Mouse (Mus musculus) E14TG2a.4 (cell line): ENCODE data around the gene Enkd1.
A peak's percentile ranks its signal among the peaks of the same experiment; 100 is the strongest.

Experiments used
- H3K27me3 ChIP-seq: 2 replicates; pipeline ENCODE4 v1.6.1; 2014; ENCODE audit warnings: low read length, control low read depth; ENCODE audit not compliant: insufficient read depth
- H3K36me3 ChIP-seq: 2 replicates; pipeline ENCODE4 v1.6.1; 2014; ENCODE audit warnings: low read length, control low read depth; ENCODE audit not compliant: insufficient read depth
- H3K4me1 ChIP-seq: replicated peaks from 2 replicates; pipeline ENCODE4 v1.6.1; 2014; ENCODE audit warnings: low read depth, low read length, control low read depth
- H3K4me3 ChIP-seq: replicated peaks from 2 replicates; pipeline ENCODE4 v1.5.1; 2014; ENCODE audit warnings: mild to moderate bottlenecking, low read length
- H3K9me3 ChIP-seq: 2 replicates; pipeline ENCODE4 v1.6.1; 2014; ENCODE audit warnings: low read length, control low read depth
- CTCF ChIP-seq: conservative IDR thresholded peaks from 2 replicates; pipeline ENCODE4 v1.5.1; 2014; ENCODE audit warnings: low read length
- NANOG ChIP-seq: IDR thresholded peaks from 2 replicates; pipeline ENCODE4 v1.6.1; 2014; ENCODE audit warnings: borderline replicate concordance, low read length, mixed read lengths
- POU5F1 ChIP-seq: IDR thresholded peaks from 2 replicates; pipeline ENCODE4 v1.6.1; 2014; ENCODE audit warnings: low read length, borderline replicate concordance

Enkd1 gene

DNA sequence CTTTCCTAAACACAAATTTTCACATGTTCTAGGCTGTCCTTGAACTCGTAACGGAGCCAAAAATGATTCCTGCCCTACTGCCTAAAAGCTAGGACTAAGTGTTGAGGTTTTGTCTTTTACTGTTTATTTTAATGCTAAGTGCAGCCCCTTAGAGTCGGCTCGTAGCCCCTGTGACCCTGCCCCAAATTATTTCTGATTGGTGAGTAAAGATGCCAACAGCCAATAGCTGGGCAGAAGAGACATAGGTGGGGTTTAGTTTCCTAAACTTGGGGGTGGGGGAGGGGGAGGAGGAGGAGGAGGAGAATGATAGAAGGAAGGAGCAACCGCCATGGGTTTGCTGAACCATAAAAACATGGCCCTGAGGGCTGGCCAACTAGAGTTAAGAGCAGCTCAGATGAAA, 17.7 kb upstream of the Enkd1 start:
- peaks cover 22% of the 10 kb centered on the region for H3K36me3 ChIP-seq
- no peaks in the 10 kb centered on the region for H3K27me3 ChIP-seq
- no peaks in the 10 kb centered on the region for H3K9me3 ChIP-seq
- no peak for TF ChIP-seq CTCF
- no peak for TF ChIP-seq POU5F1
- TF ChIP-seq NANOG: no peak
- no peak overlapping the region for H3K4me3 ChIP-seq
- peaks cover 42% of the 10 kb centered on the region for H3K4me1 ChIP-seq

- no peaks in the 10 kb centered on the region for H3K27me3 ChIP-seq
- no peak for TF ChIP-seq NANOG
- TF ChIP-seq CTCF: no peak
- no peak for TF ChIP-seq POU5F1
- H3K9me3 ChIP-seq: no peaks in the 10 kb centered on the region
- H3K36me3 ChIP-seq: peaks cover 18% of the 10 kb centered on the region
- H3K4me1 ChIP-seq: peaks cover 43% of the 10 kb centered on the region
- H3K4me3 ChIP-seq: no peak overlapping the region
These were observed 14.9 kb upstream of the Enkd1 start for GRCm38 (mm10) chr8:105722861-105723260.

DNA sequence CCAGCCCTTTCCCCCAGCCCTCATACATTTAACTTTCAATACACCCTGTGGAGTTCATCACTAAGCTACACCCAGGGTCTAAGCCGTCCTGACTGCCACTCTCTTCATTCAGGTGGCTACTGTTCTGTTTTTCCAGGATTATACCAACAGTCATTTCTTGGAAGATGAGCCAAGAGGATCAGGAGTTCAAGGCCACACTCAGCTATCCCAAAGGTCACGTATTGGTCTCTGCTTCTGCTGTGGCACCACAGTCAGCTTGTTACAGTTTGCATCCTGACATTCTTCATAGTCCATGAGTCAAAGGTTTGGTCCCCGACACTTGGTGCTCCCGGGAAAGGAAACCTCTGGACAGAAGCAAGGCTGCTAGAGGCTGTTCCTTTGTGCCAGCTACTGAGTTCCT, 11.6 kb upstream of the Enkd1 start:
- Histone ChIP-seq H3K27me3 (no peaks in the 10 kb centered on the region), H3K4me1 (peaks cover 29% of the 10 kb centered on the region), H3K4me3 (no peak overlapping the region), H3K36me3 (peaks cover 8% of the 10 kb centered on the region), H3K9me3 (no peaks in the 10 kb centered on the region)
- TF ChIP-seq NANOG (no peak), POU5F1 (no peak), CTCF (no peak)

- peak overlapping the region; percentile 73 for H3K4me3 ChIP-seq
- no peaks in the 10 kb centered on the region for H3K27me3 ChIP-seq
- no peaks in the 10 kb centered on the region for H3K36me3 ChIP-seq
- peaks cover 27% of the 10 kb centered on the region for H3K4me1 ChIP-seq
- H3K9me3 ChIP-seq: no peaks in the 10 kb centered on the region
- TF ChIP-seq CTCF (peak; percentile 32; the same call in 1 of the 2 replicates), NANOG (no peak), POU5F1 (no peak)
These were observed 8.4 kb upstream of the Enkd1 start for GRCm38 (mm10) chr8:105716302-105716945.

DNA sequence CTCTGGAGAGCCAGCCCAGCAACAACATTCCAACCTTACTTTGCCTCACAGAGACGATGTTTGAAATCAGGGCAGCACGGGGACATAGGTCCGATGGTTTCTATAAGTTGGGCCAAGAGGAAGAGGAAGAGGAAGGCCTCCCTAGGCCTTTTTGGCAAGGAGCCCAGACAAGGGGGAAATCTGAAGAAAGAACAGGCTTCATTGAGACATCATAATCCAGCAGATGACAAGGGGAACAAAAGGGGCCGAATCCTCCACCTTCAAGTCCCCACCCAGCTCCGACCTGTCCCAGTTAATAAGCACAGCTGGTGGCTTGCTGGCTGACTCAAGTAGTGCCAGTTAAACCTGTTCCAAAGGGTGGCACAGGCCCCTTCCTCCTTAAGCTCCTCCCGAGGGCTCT, 7.0 kb upstream of the Enkd1 start:
- Histone ChIP-seq H3K4me3 (no peak overlapping the region), H3K4me1 (peaks cover 39% of the 10 kb centered on the region), H3K36me3 (no peaks in the 10 kb centered on the region), H3K9me3 (no peaks in the 10 kb centered on the region), H3K27me3 (no peaks in the 10 kb centered on the region)
- TF ChIP-seq POU5F1 (no peak), NANOG (no peak), CTCF (no peak)

DNA sequence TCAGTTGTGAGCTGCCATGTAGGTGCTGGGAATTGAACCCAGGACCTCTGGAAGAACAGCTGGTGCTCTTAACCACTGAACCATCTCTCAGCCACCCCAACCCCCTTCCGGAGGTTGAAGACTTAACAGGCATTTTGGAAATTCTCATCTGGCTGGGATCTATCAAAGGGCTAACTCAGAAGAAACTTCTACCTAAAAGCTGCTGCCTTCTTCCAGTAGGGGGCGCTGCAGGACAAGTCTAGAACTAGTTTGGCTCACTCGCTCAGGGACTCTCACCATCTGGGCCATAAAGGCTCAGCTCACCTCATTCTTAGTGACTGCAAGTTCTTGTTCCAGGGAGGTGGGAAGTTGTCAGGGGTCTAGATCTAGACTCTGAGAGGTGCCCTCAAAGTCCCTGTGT, 6.1 kb upstream of the Enkd1 start:
- Histone ChIP-seq H3K27me3 (no peaks in the 10 kb centered on the region), H3K9me3 (no peaks in the 10 kb centered on the region), H3K36me3 (no peaks in the 10 kb centered on the region), H3K4me1 (peaks cover 48% of the 10 kb centered on the region), H3K4me3 (no peak overlapping the region)
- TF ChIP-seq NANOG (no peak), POU5F1 (no peak), CTCF (peak; percentile 77)

DNA sequence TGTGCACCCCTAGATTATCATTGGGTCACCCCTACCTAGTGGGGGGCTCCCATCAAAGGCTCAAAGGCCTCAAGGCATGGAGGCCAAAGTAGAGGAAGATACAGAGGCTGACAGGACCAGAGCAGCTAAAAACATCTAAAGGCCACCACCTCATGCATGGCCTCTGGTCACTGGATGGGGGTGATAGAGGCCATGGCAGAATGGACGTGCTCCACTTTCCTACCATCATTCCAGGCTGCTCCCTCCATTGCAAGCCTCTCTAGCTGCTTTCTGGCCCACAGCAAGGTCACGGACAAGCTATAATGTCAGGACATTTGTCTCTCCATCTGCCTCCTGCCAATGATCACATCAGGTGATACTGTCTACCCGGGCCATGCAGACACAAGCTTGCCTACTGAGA, 4.3 kb upstream of the Enkd1 start:
- TF ChIP-seq NANOG: no peak
- no peak for TF ChIP-seq CTCF
- no peak for TF ChIP-seq POU5F1
- Histone ChIP-seq H3K4me1 (peaks cover 51% of the 10 kb centered on the region), H3K9me3 (no peaks in the 10 kb centered on the region), H3K36me3 (no peaks in the 10 kb centered on the region), H3K4me3 (no peak overlapping the region), H3K27me3 (no peaks in the 10 kb centered on the region)

- Histone ChIP-seq H3K4me1 (peaks cover 62% of the 10 kb centered on the region), H3K4me3 (peak overlapping the region; percentile 89), H3K27me3 (no peaks in the 10 kb centered on the region), H3K36me3 (peaks cover 15% of the 10 kb centered on the region), H3K9me3 (no peaks in the 10 kb centered on the region)
- TF ChIP-seq CTCF: no peak
- no peak for TF ChIP-seq NANOG
- no peak for TF ChIP-seq POU5F1
These were observed 1.3 kb upstream of the Enkd1 start for GRCm38 (mm10) chr8:105709317-105709716.

DNA sequence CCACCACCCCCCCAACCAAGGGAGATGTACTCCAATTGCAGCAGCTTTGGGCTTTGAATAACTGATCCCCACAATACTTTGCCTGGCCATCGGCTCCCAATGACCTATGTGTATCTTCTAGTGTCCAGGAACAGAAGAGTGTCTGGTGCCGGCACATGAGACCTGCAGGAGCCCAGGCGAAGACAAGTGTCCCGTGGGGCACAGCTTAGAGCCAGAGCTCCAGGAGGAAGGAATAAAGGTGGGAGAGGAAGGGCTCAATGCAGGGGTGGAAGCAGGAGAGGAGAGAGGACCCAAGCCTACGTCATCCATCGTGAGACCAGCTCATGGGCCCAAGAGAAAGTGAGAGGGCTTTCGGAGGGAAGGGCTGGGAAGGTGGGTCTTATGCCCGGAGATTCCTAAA, 665 bp upstream of the Enkd1 start:
- H3K4me1 ChIP-seq: peaks cover 68% of the 10 kb centered on the region
- H3K27me3 ChIP-seq: no peaks in the 10 kb centered on the region
- peaks cover 21% of the 10 kb centered on the region for H3K36me3 ChIP-seq
- peak overlapping the region; percentile 89; the same call in 1 of the 2 replicates for H3K4me3 ChIP-seq
- TF ChIP-seq POU5F1: no peak
- no peak for TF ChIP-seq CTCF
- no peak for TF ChIP-seq NANOG
- H3K9me3 ChIP-seq: no peaks in the 10 kb centered on the region
